Mouse (Mus musculus) urinary bladder, postnatal 36 days (tissue): ENCODE measurements around the gene Atp2b2.

ENCODE experiments used
- DNase-seq, 2 experiments: peaks; one replicate each; pipeline ENCODE4 v3.0.0; 2022; ENCODE audit warnings: low spot score in 2 of 2, mixed read lengths in 1 of 2

The Atp2b2 gene

DNA sequence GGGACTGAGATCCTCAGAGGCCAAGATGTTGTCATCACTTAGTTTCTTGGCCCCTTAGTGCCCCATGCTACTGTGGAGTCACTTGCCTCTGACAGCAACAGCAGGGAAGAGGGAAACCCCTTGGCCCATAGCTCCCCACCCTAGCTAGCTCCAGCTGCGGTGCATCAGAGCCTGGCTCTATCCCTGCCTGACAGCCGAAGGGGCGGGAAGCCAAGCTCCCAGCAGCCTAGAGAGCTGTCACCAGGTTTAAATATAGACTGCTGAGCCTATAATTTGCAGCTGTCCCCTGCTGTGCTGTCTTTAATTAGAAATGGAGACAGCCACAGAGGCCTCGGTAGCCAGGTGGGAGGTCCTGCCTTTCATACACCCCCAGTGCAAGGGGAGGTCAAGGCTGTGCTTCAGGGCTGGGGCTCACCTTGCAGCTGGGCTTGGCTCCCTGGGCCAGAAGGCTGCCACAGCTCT is 247.1 kb downstream of the Atp2b2 start:
- DNase-seq: peak; percentile 3 to 22

DNA sequence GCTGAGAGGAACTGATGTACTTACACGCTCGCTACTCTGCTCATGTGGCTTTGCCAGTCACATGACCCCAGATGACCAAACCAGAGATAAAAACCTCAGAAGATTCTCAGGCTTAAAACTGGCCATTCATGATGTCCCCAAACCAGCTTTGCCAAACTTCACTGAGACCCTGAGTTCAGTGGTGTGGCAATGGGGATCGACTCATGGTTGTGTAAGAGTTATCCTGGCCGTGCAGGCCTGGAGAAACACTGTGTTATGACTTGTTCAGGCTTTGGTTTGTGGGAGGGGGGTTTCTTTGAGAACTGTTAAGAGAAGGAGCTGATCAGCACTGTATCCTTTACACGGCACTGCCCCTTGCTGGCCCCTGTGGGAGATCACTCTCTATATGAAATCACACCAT is 250.0 kb downstream of the Atp2b2 start:
- no peak for DNase-seq

DNA sequence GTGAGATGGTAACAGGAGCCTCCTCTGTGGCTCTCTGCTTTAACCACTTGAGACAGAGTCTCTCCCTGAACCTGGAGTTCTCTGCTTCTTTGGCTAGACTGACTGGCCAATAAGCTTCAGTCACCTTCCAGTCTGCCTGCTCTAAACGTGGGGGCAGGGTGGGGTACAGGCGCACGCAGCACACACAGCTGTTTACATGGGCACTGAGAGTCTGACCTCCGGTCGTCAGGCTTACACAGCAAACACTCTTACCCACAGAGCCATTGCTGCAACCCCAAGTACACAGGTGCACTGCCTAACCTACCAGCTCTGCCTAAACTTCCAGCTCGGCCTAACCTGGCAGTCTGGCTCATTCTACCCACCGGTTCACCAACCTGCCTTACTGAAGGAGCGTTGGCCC is 251.4 kb downstream of the Atp2b2 start:
- no peak for DNase-seq

DNA sequence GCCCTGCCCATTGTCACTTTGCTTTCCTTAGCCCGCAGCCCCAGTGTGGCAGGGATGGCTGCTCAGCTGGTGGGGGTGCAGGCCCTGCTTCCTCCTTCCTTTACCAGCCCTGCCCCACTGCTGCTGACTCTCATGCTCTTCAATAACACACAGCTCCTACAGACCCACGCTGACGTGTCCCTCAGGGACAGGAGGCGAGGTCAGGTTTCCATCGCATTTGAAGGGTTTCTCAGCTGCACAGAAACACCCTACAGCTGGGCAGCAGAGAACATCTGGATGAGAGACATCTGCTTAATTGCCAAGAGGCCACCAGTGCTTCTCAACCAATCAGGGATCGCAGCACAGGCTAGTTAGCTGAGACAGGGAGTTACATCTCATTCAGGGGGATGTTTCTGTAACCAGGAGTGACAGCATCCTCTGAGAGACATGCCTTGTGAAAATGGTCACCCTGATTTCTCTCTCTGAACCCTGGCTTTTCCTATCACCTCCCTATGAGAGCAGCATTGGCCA is 254.9 kb downstream of the Atp2b2 start:
- no peak for DNase-seq

DNA sequence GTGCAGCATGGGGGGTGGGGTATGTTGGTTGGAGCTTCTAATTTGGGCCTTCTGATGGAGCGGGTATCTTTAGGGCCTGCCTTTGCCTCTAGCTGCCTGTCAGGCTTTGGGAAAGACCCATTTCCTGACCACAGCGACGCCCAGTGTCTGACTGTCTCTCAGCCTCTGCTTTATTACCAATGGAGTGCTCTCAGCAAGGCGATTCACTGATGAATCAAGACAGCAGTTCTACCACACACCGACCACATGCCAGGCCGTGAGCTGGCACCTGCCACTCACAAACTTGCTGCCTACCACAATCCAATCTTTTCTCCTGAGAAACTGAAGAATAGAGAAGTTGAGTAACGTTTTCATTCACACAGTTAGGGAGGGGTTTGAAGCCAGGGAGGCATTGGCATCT is 256.8 kb downstream of the Atp2b2 start:
- no peak for DNase-seq

DNA sequence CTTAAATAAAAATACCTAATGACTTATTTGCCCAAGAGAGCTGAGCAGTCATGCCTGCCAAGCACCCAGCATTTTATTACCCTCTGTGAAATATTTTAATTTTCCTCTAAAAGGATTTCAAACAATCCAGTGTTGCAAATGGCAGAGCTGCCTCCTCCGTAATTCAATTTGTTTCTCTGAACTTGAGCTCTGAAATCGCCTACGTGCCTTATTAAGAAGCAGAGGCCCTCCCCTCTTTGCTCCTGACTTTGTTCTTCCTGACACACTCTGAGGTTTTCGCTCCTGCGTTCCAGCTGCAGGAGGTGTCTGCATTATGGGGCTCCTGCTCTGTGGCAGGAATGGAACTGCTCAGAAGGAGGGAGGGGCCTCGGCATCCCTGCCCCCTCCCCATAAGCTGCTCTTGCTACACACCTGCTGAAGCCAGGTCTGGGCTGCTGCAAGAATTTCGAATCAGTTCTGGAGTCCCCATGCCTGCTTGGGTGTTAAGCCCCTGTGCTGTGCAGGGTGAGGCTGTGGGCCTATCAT is 264.1 kb downstream of the Atp2b2 start:
- no peak for DNase-seq

GRCm38 (mm10) chr6:113768804-113769203 is 273.6 kb downstream of the Atp2b2 start:
- no peak for DNase-seq

DNA sequence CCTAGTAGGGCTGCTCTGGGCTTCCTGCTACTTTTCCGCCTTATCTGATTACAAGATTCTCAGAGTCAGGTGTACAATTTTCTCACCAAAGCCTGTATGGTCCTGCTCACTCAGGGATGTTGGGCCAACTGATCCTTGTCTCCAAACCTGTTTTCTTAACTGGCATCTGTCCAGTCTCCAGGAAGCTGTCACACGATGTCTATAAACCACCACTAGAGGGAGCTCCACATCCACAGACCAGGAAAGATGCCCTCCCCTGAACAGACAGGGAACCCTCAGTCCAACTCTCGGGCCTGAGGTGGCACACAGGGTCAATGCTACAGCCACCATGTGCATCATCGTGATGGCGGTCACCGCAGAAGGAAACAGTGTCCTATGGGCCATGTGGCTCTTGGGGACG is 280.8 kb downstream of the Atp2b2 start:
- peak; percentile 61 to 64 for DNase-seq

GRCm38 (mm10) chr6:113749119-113749685 is 293.2 kb downstream of the Atp2b2 start:
- no peak for DNase-seq

GRCm38 (mm10) chr6:113748351-113748750 is 294.1 kb downstream of the Atp2b2 start:
- DNase-seq: no peak

- no peak for DNase-seq
These were observed 295.1 kb downstream of the Atp2b2 start for GRCm38 (mm10) chr6:113747284-113747683.

GRCm38 (mm10) chr6:113745117-113745516 is 297.3 kb downstream of the Atp2b2 start:
- no peak for DNase-seq

DNA sequence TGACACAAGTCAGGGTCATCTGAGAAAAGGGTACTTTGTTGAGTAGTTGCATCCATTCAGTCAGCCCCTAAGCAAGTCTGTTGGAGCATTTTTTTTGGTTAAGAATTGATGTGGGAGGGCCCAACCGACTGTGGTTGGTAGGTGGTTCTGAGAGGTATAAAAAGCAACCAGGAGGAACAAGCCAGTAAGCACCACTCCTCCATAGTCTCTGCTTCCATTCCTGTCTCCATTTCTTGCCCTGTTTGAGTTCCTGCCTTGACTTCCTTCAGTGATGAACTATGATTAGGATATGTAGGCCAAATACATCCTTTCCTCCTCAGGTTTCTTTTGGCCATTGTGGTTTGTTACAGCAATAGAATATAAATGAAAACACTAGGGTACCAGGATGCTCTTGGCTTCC is 299.3 kb downstream of the Atp2b2 start:
- DNase-seq: no peak

DNA sequence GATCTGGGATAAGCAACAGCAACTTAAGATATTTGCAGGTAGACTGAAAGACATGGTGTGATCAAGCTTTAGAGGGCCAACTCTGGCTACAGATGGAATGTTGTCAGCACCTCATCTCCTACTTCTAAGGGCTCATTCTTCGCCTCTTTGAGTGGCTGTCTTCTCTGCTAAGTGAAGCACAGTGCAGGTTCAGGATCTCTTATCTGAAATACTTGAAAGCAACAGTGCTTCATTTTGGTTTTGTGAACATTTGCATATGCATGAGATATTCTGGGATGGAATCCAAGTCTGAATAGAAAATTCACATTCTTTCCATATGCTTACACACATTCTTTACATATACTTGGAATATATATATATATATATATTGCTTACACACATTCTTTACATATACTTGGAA is 300.1 kb downstream of the Atp2b2 start:
- no peak for DNase-seq

- no peak for DNase-seq
These were observed 301.0 kb downstream of the Atp2b2 start for GRCm38 (mm10) chr6:113741425-113741824.

- DNase-seq: peak; percentile 78 to 83
These were observed 301.9 kb downstream of the Atp2b2 start, which contains the start of gene Sec13 for GRCm38 (mm10) chr6:113740236-113741217. Gene Sec13 (minus strand): TSS chr6:113740743.

DNA sequence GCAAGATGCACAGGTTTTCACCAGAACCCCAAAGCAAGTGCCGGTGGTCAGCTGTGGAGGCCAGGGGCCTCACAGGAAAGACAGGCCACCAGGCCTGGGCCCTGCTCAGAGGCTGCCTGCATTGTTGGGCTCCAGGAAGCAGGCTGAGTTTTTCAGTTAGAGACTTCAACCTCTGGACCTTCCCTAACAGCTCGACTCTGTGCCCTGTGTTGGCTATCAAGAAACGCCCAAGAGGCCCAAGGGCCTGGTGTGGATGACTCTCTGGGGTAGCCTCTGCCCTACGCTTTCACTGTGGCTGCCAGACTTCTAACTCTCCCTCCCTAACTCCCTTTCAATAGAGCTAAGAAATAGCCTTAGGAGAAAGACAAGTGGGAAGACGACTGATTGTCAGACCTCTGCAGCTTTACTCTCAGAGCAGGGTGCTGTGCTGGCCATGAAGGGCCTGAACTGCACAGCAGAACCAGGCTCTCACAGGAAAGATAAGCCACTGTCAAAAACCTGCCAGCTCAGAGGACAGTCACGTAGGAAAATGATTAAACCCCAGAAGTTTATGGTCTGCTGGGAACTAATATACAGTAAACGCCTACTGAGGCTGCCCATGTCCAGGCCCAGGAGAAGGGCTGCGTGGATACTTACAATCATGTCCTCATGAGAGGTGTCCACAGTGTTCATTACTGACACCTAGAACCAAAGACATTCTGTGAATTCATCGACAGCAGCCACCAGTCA is 304.9 kb downstream of the Atp2b2 start:
- no peak for DNase-seq

GRCm38 (mm10) chr6:113731296-113731695 is 311.1 kb downstream of the Atp2b2 start:
- no peak for DNase-seq

DNA sequence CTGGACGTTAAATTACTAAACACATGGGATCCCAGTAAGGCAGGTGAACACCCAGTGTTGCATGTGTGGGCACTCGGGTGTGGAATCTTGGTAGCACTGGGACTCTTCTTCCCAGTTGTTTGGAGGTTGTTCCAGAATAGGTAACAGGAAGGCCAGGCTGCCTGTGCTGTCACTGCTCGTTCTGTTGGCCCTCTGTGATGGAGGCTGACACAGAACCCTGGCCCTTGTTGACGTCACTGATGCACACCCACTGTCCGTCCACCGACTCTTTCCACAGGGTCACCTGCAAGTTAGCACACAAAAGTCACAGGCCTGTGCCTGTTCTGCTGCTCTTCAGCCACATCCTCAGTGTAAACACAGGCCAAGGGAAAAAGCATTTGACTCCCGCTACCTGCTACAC is 314.2 kb downstream of the Atp2b2 start:
- no peak for DNase-seq

DNA sequence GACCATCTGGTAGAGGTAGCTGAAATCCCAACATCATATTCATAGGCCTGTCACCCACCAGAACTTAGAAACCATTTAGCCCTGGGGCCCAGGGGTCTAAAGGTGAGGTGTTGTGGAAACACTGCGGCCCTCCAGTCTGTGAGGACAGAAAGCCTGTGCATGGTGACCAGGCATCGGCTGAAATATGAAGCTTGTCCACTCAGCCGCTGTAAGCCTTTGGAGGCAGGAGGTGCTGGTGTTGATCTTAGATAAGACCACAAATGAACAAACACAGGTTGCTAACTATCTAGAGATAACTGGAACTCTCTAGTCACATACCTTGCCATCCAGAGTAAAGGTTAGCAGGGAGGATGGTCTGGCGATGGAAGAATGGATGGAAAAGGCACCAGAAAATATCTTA is 321.4 kb downstream of the Atp2b2 start:
- no peak for DNase-seq

DNA sequence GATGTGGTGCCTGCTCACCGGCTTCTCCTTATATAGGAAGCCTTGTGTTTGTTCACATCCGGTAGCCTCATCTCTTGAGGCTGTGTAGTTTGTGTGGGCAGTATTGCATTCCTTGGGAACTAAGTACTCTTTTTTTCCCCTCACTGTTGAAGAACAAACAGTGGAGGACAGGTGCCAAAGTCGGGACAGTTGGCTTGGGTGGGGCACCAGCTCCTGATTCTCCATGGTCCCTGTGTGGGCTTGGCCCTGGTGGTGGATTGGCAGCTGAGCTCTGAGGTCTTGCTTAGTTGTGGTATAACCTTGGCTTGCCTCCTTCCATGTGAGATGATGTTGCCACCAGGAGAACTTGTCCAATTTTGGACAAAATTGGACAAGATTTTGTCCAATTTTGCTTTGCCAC is 322.5 kb downstream of the Atp2b2 start, which contains the start of gene Ghrl:
TSS of gene Ghrl (minus strand) at position 3 of the 400 bp plus-strand sequence.
- DNase-seq: no peak

DNA sequence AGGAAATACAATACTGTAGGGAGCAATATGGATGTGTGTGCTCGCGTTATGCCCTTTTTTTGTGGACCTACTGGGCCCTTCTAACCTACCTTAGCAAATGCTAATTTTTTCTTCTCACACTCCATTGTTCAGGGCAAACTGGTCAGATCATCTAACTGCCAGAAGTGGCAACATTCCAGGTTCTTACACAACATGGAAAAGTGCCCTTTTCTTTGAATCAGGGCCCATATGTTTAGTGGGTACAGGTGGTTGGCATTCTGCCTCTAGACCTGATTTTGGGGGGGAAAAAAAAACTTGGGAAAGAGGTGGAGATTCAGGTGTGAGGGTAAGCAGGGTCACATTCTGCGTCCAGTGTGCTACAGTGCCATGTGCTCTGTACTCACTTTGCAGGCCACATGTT is 324.9 kb downstream of the Atp2b2 start:
- DNase-seq: no peak
